Mouse (Mus musculus) induced T-regulatory cell, adult 2 months (primary cell): ENCODE results near the gene G430095P16Rik.

Experiments used
- DNase-seq: peaks from one replicate; pipeline ENCODE4 v3.0.0-alpha.2; 2012; ENCODE audit warnings: low read depth

Gene G430095P16Rik

DNA sequence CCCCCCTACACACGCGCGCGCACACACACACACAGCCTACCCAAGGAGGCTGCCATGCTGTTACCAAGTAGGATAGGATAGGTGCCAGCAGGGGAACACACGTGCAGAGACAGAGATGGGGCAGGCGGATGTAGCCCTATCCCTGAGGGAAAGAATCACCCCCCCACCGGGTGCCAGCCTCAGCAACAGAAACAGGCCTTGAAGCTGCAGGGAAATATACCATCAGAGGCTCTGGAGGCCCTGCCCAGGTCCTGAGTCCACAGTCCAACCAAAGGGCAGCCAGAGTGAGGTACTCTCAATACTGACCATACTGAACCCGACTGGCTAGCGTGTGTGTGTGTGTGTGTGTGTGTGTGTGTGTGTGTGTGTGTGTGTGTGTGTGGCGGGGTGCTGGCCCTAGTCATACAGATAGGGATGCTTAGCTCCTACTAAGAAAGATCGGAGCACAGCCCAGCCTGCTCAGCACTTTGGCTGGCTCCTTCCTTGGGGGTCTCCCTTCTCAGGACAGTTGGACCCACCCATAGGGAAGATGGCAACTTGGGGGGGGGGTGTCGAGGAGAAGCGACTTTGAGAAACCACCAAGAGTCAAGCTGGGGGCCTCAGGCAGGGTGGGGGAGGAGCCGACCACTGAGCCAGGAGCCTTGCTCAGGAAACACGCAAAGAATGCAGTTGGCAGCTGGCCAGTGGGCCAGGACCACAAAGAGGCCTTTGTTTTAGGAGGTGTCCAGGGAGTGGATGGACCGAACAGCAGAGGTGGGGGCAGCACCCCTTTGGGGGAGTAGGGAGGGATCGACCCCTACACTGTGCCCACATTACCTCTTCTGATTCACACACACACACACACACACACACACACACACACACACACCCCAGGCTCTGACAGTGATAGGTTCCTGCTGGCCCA is 21.0 kb downstream of the G430095P16Rik start:
- no peak for DNase-seq

DNA sequence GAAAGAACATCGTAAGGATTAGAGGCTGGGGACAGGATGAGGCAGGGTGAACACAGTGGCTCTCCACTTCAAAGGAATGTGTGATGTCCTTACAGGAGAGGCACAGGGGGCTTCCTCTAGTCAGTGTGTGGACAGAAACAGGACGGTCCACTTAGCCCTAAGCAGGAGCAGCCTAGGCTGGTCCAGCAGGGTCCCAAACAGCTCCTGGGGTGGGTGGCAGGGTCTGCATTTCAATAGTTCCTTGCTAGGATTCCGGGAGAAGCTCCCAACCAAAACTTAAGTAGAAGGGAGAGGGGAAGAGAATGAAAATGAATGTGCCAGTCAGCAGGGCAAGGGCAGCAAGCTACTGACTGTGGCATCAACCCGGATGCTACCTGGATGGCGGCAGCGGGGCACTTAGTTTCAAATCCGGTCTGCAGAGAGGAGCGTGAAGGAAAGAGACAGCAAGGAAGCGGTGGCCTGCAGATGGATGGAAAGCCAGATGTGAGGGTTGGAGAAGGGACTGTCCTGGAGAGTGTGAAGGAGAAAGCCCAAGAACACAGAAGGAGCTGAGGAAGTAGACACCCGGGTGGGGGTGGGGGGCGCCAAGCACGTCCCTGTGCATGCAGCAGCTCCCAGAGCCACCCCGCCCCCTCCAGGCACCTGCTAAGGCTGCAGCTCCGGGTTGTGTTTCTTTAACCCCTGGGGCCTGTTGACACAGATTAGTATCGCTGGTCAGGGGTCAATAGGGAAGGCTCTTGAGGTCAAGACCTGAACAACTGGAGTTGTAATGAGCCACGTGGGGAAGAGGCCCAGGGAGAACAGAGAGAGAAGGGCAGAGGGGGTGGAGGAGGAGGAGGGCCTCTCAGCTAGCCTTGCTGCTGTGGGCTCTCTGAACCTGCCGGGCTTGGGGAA is 22.5 kb downstream of the G430095P16Rik start:
- peak; percentile 60 for DNase-seq

DNA sequence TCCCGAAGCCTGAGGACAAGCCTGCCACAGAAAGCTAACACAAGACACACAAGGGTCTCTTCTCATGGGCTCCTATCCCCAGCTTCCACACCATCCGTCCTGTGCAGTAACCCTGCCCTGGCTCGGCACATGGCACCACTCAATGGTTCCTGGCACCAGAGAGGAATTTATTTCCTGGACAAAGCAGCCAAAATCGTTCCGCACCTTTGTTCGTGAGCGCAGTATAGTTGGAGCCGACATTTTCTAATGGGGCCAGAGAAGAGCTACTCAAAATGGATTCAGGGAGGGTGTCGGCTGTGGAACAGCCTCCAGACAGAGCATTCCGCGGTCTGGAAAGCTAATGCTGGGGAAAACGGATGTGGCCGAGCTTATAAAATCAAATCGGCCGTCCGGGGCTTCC is 26.7 kb downstream of the G430095P16Rik start:
- DNase-seq, result no peak

DNA sequence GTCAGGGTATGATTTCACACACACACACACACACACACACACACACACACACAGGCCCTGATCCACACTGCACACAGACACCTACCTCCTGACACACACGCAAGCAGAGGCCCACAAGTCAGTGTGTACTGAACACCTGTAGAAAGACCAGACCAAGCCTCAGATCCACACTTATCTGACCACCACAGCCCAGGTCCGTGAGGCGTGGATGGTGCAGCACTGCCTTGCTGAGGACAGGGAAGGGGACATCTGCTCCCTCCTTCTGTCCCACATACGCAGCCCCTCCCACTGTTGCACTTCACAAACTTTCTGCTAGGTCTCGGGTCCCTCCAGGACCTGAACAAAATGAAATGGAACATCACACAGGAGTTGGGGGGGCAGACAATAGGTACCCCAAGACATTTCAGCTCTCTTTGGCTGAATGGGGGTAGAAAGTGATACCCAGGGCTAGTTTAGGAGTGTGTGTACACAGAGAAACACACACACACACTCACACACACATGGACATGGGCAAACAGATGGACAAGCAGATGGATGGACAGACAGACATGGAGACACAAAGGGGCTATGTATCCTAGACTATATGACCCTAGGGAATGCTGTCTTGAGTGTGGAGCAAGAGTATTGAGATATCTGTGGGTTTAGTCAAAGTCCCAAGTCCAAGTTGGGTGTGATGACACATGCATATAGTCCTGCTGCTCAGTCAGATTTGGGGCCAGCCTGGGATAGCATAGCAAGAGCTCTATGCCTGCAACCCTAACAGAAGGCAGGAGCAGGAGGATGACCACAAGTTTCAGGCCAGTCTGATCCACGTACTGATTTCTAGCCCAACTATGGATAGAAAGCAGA is 30.2 kb downstream of the G430095P16Rik start:
- no peak for DNase-seq

DNA sequence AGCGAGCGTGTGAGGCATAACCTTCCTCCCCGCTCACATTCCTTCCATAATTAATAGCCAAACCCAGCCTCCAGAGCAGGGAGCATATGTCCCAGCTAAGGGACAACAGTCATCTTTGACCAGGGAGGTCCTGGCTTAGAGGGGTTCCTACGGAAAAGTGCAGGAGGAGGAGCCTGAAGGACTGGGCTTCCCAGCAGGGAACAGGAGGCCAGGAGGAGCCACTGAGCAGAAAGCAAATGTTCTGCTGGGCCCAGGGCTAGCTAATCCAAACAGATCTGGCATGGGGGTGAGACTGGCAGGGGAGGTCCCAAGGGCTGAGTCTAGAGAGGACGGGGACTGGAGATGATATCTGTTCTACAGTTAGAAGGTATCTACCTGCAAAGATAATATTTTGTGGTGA is 34.7 kb downstream of the G430095P16Rik start:
- no peak for DNase-seq

DNA sequence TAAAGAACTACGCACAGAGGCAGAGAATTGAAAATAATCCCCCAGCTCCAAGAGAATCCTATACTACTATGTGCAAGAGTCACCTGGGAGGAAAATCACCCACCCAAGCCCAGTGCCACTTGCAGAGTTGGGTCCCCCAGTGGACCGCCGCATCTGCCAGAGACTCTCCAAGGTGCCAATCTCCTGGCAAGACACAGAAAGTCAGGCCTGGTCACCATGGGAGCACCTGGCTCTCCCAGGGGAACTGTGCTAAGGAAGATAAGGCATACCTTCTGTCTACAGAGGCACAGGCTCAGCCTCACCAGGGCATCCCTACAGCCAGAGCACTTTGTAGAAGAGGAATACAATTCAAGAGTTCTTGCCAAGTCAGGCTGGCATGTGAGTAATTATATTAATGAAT is 35.5 kb downstream of the G430095P16Rik start:
- DNase-seq, result no peak

DNA sequence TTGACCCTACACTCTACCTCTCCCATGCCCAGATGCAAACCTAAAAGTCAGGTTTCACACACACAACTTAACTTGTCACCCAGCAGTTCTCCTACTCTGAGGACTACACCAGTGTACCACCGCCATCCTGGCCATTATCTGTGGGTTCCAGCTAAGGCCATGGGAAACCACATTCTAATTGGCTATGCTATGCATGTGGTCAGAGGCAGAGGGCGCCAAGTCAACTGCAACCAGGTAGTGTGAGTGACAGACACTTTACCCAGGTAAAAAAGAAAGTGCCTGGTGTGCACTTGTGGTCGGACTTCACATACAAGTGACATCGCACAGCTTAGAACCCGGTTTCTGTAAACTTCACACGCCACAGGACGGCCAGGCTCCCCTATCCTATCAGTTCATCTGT is 36.3 kb downstream of the G430095P16Rik start:
- DNase-seq, result peak; percentile 50

DNA sequence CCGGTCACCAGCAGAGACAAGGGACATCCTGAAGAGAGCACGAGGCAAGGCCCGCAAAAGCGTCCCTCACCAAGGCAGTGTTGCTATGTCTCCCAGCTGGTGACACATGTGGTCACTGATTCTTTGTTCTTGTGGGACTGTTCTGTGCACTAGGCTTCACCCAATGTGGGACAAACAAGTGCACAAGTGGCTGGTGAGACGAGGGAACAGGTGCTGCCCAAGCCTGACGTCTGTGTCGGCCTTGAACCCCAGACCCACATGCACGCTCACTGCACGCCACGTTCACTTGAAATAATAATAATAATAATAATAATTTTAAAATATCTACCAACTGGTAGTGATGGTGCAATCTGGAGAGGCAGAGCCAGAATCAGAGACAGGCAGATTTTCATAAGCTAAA is 36.9 kb downstream of the G430095P16Rik start:
- no peak for DNase-seq

DNA sequence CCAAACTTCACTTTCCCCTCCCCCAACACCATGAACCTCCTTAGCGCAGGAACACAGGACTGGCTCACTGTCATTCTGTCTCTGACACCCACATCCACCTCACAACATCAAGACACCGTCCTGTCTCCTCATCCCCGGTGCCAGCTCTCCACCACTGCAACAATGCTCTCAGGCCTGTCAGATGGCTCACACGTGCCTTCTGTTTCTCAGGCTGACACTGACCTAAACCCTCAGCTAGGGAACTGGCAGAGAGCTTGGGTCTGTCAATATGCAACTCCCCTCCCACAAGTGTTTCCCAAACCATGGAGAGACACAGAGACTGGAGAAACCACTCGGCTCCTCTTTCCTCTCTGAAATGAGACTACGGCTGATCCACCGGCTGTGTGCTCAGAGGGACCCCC is 37.6 kb downstream of the G430095P16Rik start:
- no peak for DNase-seq

DNA sequence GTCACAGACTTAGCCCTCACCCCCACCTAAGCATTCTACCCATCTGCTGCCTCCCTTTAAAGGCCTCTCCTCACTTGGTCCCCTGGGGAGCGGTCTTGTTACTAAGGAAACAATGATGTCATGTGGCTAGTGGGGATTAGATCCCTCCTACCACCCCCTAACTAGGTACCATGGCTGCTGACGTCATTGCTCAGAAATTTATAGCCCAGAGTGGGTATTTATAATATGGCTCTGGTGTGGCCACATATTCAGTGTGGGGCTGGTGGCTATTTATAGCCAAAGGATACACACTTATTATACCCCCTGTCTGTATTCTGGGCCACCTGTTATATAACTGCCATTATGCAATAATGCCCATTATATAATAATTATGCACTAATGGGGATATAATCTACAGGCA is 38.1 kb downstream of the G430095P16Rik start:
- no peak for DNase-seq

DNA sequence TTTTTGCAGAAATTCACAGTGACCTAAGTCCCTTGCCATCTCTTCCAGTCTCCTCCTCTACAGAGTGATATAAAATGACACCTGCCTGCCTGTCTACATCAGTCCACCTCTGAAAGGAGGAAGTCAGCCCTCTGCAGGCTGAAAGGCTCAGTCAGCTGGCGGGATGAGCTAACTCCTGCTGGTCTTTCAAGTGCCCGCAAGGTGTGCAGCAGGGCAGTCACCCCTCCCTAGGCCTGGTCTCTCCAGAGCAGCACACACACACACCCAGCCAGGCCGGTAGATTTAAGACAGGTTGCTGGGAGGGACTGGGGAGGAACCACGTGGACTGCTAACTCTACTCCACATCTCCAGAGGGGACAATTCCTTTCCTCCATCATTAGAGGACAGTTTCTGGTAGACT is 41.3 kb downstream of the G430095P16Rik start:
- no peak for DNase-seq

DNA sequence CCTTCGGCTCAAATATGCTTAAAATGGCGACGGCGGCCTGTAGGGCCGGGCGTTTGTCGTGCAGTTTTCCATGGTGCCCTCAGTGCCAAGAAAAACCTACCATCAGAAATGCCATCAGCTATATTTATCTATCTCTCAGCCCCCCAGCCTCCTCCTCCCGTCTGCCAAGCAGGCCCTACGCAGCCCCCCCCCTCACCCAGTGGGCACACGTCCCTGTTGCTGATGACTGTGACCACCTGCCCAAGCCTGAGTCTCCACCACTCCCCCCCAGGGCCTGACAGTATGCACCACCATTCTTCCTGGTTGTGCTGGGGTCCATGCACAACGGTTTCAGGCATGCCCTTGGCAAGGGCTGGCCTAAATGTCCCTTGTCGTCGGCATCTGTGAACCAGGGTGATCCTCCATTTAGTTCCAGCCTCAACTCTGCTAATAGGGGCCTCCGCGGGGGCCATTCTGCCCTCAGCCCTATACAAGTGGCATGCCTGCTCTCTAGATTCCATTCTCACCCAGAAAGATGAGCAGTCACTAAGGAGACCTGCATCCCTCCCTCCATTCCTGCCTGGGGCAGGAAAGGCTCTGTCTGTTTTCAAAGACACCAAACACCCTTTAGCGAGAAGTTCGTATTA is 42.2 kb downstream of the G430095P16Rik start:
- no peak for DNase-seq

DNA sequence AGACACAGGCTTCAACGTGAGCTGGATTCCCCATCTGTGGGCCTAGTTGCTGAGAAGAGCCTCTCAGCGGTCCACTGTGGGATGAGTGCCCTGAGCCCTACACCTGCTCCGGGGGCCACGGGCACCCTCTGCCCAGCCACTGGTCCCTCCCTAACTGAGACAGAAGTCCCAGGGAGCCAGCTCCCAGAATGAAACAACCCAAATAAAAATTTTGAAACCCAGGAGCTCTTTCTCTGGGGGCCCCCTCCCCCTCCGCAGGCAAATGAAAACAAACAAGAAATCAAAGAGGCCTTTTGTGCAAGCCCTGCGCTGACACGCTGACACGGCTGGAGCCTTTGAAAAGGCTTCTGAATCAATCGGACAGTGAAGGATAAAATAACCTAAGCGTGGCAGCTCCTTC is 42.8 kb downstream of the G430095P16Rik start:
- DNase-seq, result no peak

DNA sequence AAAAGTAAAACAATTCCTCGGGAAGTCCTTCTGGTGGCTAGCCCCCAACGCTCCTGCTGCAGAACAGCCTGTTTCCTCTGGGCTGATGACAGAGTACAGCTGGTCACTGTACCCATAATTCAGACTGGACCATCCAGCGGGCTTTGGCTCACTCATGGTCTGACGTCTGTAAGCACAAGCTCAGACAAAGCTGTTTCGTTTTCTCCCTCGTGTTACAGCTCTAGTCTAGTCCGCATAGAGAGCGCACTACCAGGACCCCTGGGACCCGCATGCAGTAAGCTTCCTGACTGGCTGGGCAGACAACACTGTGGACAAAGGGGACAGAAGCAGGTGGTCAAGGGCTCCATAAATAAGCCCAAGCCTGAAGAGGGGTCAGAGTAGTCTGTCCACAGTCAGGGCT is 43.6 kb downstream of the G430095P16Rik start:
- DNase-seq, result no peak

DNA sequence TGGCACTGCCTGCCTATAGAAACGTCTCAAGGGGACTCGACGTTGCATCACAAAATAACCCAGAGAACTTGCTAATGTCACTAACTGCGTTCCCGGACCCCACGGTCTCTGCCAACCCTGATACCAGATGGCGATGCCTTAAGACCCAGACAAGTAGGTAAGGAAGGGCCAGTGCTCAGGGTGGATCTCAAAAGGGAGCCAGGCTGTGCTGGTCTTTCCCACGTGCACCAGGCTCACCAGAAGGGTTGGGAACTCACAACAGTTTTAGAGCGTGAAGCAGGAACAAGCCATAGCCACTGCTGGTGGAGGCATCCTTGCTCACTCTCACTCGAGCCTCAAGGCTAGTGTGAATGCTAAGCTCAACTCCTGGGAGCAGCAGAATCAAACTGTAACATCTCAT is 44.4 kb downstream of the G430095P16Rik start:
- no peak for DNase-seq

DNA sequence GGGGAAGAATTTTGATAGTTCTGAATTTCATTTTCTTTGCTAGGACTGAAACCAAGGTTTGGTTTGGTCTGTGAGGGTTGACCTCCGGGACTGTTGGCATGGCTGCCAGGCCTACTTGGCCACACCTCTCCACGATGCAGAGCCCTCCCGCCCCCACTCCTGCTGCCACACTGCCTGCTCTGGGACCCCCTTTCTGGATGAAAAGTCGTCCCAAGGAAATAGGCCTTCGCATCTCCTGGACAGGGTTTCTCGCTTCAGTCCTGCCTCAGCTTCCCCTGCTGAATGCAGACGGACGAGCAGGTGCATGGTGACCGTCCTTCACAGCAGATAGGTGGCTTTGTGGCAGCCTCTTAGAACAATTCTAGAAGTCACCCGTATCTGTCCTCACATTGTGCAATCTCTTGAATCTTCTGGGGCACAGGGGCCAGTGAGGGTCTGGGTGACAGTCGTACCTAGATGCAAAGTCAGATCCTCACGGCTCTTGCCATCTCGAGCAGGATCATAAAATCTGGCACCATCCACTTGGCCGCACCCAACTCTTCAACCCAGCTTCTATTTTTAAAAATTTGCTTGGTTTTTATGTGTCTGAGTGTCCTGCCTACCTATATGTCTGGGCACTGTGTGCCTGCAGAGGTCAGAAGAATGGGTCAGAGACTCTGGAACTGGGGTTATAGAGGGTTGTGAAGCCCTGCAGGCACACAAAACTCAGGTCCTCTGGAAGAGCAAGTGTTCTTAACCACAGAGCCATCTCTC is 45.7 kb downstream of the G430095P16Rik start:
- no peak for DNase-seq

DNA sequence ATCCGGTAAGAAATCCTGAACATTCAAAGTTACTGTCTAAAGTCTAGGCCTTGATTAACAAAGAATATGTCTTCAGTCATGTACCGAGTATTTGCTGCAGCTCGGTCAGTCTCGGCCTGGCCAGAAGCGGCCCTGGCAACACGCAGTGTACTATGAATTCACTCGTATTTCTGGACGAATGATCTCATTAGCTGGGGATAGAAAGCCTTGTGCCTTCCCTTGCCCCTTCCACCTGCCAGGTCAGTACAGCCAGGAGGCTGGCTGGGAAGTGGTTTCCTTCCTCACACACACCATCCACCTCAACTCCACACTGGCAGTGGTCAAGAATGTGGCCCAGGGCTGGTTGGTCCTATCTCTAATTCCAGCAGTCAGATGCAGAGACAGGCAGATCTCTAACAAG is 46.5 kb downstream of the G430095P16Rik start:
- DNase-seq, result no peak

DNA sequence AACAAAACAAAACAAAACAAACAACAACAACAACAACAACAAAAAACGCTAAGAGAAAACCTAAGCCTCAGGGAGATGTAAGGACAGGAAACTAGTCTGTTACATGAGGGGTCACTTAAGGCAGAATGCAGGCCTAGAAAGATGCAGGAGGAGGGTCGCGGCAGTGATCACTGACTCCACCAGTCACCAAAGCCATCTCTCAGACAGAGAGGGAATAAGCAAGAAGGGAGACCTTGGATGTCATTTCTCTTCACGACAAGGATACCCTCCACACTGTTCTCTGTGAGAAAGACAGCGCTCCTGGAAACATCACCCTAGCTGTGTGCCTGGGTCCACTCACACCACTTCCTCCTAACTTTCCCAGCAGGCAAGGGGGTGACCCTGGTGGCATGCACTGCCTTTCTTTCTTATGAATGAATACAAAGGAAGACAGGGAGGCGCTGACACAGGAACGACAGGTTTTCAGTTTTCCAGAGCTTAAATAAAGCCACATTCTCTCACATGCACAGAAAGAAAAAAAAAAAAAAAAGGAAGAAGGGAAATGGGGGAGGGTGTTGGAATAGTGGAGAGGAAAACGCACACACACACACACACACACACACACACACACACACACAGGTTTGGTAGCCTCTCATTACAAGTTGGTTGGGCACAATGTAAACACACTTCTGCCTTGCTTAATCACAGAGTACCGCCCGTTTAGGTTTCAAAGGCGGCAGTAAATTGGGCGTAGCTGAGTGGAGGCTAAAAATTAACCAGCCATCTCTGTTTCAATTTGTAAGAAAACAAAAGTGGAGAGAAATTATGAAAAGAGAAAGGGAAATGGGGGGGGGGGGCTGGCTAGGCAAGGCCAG is 47.5 kb downstream of the G430095P16Rik start:
- DNase-seq, result no peak

DNA sequence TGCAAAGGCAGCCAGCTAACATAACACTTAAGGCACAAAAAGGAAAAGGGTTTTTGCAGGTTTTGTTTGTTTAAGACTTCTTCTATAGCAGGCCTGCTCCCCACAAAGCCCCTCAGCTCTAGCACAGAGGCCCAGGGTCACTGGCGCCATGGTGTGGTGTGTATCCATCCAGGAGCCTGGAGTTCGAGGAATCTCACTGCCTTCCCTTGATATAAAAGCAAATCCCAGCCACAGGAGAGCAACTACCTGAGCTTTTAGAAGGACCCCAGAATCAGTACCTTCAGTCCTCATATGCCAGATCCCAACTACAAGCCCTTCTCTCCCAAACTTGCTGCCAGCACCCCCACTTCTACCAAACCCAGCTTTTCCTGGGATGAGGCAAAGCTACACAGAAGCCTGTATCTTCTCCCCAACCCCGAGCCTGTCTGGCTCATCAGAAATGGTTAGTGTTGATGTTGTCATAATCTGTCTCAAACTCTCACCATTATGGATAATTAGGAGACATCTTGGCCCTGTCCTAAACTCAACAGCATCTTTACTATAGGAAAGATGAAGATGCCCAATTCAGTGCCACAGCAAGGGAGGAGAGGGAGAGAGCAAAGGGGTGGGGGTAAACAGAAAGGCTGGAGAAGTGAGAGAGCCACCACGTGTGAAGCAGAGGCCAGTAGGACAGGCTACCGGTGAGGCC is 48.3 kb downstream of the G430095P16Rik start:
- no peak for DNase-seq
